Mouse (Mus musculus) monocyte, adult 2 months (primary cell): ENCODE data around the gene Coro2a.
"Not testable (repeated sequence)": the region's sequence is repeated elsewhere in the genome, so short reads cannot be mapped to it uniquely, and the experiment has no call there.

ENCODE experiments used
- DNase-seq, 2 experiments: peaks; one replicate each; pipeline ENCODE4 v3.0.0; 2022; ENCODE audit warnings: low spot score in 2 of 2, low read depth in 1 of 2

The Coro2a gene

DNA sequence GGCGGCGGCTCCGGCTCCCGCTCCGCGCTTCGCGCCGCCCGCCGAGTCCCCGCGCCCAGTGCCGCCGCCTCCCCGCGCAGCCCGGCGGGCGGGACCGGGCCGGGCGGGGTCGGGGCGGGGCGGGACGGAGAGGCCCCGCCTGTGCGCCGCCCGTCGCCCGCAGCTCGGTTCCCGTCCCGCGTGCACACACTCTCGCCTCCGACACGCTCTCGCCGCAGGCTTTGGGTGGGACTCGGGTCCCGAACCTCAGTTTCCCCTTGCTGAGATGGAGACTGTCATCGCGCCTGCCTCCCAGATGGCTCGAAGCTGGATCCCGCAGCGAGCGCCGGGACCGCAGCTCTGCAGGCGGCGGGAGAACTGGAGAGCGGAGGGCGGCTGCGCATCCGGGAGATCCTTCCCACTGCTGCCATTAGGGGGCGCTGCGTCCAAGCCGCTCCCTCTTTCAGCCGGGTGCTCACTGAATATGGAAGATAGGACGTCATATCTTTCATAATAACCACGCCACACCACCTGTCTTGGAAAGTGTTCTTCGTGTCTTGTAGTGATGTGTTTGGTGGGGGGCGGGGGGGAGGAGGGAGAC lies at the start of gene Coro2a:
Gene Coro2a (minus strand): TSS at position 359 of the 580 bp plus-strand sequence.
- DNase-seq: peak in 1 of 2 experiments; percentile 85

DNA sequence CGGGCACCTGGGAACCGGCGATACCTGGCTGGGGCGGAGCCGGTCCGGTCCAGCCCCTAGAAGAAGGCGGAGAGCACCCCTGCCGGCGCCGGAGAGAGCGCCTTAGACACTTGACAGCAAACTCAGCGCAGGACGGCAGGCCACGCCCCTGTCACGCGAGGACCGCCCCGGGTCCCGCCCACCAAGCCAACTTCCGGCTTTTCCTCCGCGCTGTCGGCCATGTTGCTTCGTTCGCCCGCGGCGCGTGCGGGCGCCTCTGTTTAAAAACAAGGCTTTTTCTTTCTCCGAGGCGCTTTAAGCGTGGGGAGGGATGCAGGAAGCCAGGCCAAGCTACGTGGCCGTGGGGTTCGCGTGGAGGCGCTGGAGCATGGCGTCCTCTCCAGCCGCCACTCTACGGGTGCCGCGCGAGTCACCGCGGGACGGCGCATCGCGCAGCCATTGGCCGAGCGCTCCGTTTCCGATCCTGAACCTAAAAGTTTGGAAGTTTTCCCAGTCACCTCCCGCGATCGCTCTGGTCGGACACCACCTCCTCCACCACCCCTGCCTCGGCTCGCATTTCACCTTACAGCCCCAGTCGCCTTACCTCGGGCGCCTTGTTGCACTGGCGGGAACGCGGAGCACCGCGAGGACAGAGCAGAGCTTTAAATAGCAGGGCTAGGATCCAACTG lies 48.2 kb upstream of the Coro2a start, which contains the start of gene Tbc1d2:
Gene Tbc1d2 (minus strand): TSS at position 124 of the 668 bp plus-strand sequence.
- peak; percentile 89 to 95 for DNase-seq

DNA sequence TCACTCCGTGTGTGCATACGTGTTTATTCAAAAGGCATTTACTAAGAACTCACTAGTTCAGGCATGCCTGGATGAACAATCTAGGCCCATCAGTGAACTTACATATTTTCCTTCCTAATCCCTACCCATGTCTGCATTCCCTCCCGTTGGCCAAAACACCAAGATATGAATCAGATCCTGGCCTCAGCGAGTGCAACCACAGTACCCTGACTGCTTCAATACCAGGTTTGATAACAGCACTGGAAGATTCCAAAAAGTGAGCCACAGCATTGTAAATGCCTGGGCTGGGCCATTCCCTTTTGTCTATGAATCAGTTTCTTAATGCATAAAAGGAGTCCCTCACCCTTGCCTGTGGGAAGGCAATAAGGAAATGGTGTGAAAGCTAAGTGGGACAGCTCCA lies 47.2 kb upstream of the Coro2a start:
- DNase-seq: no peak

DNA sequence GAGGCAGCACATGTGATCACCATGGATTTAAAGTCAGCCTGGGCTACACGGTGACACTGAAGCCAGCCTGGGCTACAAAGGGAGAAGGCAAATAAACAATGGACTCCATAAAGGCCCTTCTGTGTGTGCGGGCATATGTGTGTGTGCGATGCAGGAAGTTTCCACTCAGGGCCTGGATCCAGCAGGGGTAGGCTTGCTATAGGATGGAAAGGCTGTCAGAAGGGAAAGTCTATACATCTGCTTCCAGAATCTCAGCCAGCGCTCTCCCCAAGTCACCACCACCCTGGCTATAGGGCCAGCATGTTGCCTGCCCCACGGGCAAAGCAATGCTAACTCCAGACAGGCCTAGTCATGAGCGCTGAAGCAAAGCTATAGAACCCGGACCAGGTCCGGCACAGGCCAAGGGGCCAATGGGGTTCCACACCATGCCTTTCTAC lies 41.7 kb upstream of the Coro2a start:
- DNase-seq: no peak

DNA sequence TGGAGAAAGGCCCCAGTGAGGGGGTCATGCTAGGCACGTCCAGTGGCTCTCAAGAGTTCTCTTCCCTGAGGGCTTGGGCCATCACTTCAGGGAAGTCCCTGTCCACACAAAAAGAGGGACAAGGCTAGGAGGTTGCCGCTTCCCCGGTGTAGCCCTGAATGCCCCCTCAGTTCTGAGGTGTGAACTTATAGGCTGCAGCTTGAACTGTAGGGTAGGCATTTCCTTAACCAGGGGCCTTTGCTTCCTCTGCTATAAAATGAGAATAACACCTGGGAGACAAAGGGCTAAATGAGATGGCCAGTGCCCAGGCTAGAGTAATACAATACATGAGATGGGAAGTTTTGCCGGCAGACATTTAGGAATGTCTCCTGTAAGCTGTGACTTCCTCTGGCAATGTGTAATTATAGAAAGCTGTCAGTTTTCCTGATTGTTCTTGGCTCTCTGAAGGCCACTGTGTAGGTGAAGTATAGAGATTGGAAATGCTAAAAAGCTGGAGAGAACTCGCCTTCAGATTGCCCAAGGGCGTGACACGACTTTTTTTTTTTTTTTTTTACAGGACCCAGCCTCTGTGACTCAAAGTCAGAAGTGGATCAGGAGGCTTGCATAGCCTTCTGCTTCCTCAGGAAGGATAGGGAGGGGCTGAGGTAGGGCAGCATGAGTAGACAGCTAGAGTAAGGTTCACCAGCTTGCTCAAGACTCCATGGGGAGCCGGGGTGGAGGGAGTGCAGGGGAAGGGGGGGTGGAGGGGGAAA lies 41.1 kb upstream of the Coro2a start:
- peak; percentile 29 to 72 for DNase-seq

DNA sequence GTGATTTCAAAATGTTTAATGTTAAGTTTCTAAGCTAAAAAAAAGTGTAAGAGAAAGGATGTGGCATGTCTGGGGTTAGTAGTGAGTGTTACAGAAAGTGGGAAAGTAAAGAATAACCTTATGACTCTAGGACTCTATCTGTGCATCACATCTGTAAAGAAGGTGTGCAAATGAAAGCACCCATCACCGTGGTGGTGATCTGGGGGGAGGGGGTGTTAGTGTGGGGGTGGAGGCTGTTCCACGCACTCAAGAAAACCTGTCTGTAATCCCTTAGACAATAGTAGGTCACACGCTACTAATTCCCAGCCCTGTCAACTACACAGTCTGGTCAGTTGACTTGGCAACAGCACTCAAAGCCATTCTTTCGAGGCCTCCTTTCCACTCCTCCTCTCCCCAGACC lies 39.3 kb upstream of the Coro2a start:
- no peak for DNase-seq

DNA sequence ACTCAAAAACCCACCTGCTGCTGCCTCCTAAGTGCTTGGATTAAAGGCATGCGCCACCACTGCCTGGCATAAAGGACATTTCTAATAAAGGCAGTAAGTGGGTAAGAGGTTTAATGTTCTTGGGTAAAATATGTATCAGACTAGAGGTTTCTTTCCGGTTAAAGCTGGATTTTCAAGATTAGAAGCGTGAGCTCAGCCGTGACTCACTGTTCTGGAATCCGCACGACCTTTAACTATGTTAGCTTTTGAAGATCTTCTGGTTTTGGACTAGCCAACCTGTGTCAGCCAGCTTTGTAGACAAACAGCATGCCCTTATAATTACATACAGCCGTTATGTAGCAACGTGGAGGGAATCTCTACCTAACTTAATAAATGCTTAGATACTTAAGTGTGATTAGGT lies 37.9 kb upstream of the Coro2a start:
- DNase-seq: no peak

DNA sequence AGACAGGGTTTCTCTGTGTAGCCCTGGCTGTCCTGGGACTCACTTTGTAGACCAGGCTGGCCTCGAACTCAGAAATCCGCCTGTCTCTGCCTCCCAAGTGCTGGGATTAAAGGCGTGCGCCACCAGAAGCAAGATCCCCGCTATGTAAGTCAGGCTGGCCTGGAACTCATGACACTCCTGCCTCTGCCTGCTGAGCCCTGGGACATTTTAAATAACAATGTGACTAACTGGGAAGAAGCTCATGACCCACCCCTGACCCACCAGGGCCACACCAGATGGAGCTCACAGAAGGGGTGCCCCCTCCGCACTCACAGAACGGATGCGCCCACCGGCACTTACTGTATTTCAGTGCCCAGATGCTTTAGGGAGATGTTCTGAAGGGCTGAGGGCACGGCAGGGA lies 35.2 kb upstream of the Coro2a start:
- DNase-seq: not testable (repeated sequence)

DNA sequence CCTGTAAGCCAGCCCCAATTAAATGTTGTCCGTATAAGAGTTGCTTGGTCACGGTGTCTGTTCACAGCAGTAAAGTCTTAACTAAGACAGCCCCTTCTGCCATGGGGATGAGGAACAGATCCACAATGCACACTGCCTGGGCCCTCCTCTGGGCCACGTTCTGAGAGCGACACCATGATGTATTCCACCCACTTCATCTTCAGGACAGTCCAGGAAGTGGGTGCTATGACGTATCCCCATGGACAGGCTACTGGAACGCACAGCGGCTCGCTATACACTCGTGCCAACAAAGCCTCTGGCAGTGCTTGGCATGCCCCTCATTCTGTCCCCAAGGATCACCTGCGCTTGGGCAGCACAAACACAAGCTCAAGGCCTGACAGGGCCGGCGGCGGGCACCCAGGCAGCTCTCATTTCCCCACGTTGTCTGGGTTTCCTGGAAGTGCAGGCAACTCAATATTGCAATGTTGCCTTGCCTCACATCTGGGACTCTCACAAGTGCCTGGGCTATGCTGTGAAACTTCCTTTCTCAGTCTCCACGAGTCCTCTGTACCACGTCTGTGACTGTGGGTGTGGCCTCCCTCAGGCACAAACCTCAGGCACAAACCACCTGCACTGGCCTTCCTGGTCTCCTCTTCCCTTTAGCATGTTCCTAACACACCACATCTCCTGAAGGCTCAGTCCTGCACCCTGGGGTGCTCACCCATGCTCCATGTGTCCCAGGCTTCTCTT lies 33.9 kb upstream of the Coro2a start:
- DNase-seq: no peak

DNA sequence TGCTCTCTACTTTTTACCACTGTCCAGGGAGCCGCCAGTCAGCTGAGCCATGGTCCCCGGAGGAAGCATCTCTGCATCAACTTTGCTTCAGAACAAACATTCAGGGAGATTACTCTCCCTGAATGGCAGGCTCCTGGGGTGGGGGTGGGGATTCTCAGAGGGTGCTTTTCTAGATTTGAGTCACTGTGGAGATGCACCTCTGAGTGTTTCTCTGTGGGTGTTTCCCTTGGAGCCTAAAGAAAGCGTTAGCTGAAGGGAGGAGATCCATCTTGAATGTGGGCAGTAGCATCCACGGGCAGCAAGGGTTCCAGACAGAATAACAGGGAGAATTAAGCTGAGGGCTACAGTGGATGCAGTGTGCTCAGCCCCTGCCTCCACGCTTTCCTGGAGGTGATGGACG lies 32.9 kb upstream of the Coro2a start:
- DNase-seq: no peak

DNA sequence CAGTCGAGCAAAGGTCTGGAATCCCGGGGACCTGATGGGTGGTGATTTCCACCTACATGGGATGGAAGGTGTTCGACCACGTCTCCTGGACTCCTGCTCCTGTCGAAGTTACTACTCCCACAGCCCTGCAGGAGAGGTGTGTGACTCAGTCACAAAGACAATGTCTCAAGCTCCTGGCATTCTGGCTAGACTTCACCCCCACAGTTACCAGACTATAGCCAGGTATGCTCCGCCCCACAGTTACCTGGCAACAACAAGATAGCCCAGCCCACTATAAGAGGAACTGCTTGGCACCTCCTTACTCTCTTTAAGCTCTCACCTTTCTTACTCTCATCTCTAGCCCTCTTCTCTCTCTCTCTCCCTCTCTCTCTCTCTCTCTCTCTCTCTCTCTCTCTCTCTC lies 31.6 kb upstream of the Coro2a start:
- DNase-seq: not testable (repeated sequence)

DNA sequence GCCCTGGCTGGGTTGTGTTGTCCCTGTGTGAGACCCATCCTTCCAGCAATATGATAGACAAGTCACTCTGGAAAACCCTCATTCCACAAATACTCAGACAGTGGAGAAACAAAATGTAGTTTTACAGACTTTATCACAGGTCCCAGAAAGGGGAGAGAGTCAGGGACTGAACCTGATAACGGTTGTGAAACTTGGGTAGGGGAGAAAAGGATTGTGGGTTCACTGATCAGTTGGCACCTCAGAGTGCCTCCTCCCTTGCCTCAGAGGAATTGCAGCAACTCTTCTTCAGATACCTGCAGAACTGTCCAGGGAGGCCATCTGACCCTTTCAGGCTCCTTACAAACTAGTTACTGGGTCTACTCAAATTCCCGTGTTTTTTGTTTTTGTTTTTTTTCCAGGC lies 30.5 kb upstream of the Coro2a start:
- no peak for DNase-seq

DNA sequence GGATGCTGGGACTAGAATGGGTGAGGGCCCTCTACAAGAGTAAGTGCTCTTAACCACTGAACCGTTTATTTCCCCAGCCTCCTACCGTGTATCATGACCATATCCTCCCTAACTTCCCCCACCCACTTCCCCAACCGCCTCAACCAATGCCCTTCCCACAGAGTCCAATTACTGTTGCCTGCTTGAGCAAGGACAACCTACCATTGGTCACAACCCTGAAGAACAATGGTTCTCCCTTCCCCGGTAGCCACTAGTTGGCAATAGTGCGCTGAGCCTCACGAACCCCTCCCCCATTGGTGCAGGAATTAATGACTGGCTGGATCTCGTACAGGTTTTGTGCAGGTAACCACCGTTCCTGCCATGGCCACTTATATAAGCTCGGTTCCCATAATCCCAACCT lies 28.4 kb upstream of the Coro2a start:
- peak; percentile 74 to 79 for DNase-seq

DNA sequence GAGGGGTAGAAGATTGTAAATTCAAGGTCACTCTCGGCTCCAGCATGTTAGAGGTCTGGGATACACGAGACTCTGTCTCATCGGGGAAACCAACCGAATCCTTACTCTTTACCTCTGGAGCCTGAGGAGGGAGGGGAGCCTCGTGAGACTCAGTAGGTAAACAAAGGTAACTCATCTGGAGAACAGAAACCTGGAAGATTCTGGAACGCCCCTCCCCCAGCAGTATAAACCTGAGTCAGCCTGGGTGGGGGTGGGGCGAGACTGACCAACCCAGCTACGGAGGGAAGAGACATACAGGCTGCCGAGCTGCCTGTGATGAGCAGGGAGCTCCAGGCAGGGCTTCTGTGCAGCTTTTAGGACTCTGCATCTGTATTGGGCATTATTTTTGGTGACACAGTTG lies 26.9 kb upstream of the Coro2a start:
- no peak for DNase-seq

DNA sequence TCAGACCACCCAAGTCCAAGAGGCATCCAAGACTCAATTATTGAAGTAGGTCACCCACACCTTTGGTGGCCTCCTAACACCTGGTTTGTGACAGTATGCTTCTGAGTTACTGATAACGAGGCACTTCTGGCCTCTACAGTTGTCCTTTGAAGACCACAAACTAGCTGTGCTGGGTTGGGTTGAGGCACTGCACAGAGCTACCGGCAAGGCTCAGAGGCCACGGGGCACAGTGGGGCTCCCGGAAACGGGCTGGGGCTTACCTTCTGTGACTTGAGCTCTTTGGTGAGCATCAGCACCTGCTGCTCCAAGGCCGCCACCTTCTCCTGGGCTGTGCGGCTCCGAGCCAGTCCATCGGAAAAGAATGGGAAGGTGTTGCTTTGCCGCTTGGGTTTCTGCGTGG lies 26.1 kb upstream of the Coro2a start:
- DNase-seq: no peak

DNA sequence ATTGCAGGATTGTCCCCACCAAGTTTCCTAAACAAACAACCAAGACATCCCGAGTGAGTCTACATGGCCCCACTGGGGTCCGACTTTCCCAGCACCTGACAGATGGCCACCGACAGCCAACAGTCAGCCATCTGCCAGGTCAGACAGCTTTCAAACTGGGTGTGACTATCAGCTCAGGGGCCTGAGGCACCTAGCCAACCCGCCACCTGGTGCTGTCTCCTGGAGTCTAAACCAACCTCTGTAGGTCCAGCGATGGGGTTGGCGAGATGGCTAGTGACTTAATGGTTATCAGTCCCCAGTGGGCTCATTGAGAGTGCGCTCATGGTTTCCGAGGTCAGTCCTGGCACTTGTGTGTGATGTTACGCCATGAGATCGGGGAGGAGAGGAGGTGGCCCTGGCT lies 23.1 kb upstream of the Coro2a start:
- DNase-seq: no peak

DNA sequence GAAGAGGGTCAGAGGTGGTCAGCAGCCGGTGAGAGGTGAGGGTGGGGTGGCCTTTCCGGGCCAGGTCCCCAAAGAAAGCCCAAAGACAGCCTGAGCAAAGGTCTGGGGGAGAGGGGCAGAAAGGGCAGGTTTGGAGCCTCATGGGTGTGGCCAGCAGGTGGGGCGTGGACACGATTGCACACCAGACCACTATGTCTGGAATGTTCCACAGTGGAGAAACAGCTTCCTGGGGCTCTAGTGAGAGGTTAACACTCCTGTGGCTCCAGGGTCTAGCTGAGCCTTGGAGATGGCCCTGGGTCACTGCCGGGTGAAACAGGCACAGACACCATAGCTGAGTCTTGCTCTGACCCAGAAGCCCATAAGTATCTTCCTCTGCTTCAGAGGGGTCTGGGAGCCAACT lies 21.0 kb upstream of the Coro2a start:
- DNase-seq: no peak

DNA sequence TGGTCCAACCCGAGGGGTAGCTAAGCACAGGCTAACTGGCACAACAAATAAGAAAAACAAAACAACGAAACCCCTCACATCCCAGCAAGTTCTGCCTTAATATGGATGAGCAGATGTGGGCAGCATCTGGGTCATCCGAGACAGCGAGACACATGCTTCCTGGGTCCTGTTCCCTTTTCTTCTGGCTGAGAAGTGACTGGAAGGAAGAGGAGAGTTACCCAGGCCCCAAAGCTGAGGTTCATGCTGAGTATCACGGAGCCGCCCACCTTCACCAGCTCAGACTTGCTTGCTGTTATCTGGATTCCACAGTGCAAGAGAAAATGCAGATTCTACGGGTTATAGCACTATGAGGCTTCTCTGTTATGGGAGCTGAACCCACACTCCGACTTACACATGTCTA lies 18.9 kb upstream of the Coro2a start:
- DNase-seq: no peak

DNA sequence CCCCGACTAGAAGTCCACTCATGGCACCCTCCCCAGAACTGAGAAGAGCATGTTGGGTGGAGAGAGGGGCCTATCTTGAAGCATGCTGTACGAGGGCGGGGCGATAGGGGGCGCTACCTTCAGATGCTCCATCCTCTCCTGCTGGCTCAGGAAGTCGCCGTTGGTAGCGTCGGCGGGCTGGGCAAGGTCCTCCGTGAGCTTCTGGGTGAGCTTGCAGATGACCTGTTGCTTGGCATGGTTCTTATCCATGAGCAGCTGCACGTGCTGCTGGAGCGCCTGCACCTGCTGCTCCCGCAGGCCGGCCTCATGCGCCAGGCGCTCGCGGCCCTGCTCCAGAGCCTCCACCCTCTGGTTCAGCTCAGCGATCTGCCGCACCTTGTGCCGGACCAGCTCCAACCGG lies 18.3 kb upstream of the Coro2a start:
- no peak for DNase-seq

DNA sequence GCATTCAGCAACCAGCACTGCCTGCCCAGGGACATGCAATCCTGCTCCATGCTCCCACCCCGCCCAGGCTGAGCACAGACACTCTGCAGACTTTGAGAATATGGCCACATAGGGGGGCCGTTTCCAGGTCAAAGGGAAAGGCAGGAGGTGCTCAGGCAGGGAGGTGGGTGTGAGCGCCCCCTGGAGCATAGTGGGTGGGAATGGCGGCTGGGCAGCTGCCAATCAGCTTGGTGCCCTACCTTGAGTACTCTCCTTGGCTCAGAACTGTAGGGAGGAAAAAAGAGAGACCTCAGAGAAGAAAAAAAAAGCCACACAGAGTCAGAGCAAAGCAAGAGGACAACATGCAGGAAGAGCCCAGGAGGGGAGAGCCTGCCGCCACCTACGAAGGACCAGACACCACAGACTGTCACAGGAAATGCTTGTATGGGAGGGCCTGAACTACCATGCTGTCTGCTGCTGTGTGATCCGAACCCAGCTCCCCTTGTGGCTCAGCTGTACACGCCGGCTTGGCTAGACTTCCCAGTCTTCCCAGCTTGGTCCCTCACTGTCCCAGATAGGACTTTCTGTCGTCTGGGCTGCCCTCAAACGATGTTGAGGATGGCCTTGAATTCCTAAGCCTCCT lies 16.3 kb upstream of the Coro2a start:
- DNase-seq: no peak

DNA sequence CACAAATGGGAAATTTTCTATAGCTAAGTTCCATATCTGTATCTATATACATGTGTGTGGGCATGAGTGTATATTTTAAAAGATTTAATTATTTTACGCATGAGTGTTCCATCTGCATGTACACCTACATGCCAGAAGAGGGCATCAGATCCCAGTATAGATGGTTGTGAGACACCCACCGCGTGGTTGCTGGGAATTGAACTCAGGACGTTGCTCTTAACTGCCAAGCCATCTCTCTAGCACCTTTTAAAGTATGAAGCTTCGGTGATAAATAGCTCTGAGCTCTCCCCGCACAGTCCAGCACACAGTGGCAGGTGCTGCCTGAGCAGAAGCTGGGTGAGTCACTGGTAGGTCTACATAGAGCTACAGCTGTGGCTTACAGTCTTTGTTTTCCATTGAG lies 15.4 kb upstream of the Coro2a start:
- DNase-seq: no peak
